Mouse (Mus musculus) heart, embryonic 10.5 days (tissue): Measurements from ENCODE around the gene Crmp1. TPM values are rescaled to one million over a fixed set of nuclear protein-coding genes. Genes with fewer than 3 reads are reported as not detected.

Source experiments
- DNase-seq: peaks from one replicate; pipeline ENCODE4 v3.0.0-alpha.2; 2017; ENCODE audit warnings: low spot score
- H3K27ac ChIP-seq: fragments of 300-500 bp; sonication (generic); 2 replicates; pipeline ENCODE4 v1.5.1; 2016; ENCODE audit warnings: mild to moderate bottlenecking
- H3K27me3 ChIP-seq: fragments of 300-500 bp; sonication (generic); 2 replicates; pipeline ENCODE4 v1.6.1; 2016; ENCODE audit warnings: mild to moderate bottlenecking; ENCODE audit not compliant: poor library complexity, insufficient read depth, severe bottlenecking
- H3K36me3 ChIP-seq: fragments of 300-500 bp; sonication (generic); 2 replicates; pipeline ENCODE4 v1.6.1; 2016; ENCODE audit warnings: mild to moderate bottlenecking, moderate library complexity
- H3K4me1 ChIP-seq: fragments of 300-500 bp; sonication (generic); 2 replicates; pipeline ENCODE4 v1.6.1; 2016; ENCODE audit warnings: mild to moderate bottlenecking
- H3K4me3 ChIP-seq: fragments of 300-500 bp; sonication (generic); 2 replicates; pipeline ENCODE4 v1.5.1; 2016; ENCODE audit warnings: mild to moderate bottlenecking, moderate library complexity
- H3K9me3 ChIP-seq: fragments of 300-500 bp; sonication (generic); 2 replicates; pipeline ENCODE4 v1.6.1; 2016; ENCODE audit warnings: mild to moderate bottlenecking, moderate library complexity
- WGBS: fragments of 180-500 bp; shearing (Covaris S2); methylation state at CpG from one replicate; pipeline ENCODE4 v1.1.7; 2016; 5-methylcytosine and 5-hydroxymethylcytosine counted together
- polyA plus RNA-seq: library from polyadenylated mRNA; unstranded; fragments of >200 nt; fragmentation: Nextera tagmentation; extraction: Ambion mirVana; gene quantifications from 2 replicates; pipeline ENCODE4 v1.2.1, GENCODE M21; 2016

Gene Crmp1
- polyA plus RNA-seq, 1 experiment from 2014 or later, result 25.2 TPM

DNA sequence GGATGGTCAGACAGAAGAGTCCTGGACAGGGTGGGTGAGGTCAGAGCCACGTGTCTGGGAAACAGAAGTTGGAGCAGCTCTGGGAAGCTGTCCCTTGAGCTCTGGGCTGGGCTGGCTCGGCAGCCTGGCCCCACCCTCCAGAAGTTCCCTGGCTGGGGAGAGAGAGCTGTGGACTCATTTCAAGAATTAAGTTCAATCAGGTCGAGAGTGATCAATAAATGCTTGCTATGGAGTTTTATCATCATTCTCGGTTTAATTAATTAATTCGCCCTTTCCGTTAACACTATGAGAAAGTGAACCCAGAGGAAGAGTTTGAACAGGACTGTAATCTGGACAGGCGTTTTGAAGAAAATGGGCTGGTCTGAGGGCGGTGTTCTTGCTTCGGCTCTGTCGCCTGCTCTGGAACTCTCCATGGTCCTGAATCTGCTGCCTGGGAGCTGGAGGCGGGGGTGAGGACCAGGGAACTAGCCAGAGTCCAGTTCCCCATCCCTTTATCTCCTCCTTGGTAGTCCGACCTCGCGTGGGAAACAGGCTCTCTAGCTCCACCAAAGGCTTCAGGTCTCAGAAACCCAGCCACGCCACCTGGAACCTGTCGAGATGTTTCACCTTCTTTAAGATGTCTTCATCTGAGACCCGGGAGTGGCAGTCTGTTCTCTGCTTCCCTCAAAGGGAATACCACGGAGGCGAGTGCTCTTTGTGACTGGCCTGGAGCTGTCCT, 1.6 kb downstream of the Crmp1 start:
- Histone ChIP-seq H3K4me3 (no peak overlapping the region), H3K9me3 (no peaks in the 10 kb centered on the region), H3K27me3 (peaks cover 91% of the 10 kb centered on the region), H3K27ac (no peak overlapping the region), H3K4me1 (peaks cover 39% of the 10 kb centered on the region), H3K36me3 (no peaks in the 10 kb centered on the region)
- peak; percentile 83 for DNase-seq
- WGBS, result 2% methylated on average over 19 of the region's 19 CpGs

DNA sequence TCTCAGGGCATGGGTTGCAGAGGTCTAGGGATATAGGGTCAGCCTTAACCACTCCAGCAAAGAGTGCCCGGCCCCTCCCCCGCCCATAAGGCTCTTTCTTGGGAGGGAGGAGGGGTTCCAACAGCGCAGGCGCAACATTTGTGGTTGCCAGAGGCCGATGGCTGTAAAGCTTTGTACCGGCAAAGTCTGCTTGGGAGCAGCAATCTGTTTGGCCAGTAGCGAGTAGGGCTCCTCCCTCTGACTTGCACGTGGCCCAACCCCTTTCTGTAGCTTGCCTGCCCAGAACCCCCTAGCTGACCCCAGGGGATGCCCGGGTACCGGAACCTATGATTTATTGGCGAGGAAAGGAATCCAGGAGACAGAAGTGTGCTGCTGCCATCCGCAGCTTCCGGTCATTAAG, 2.4 kb downstream of the Crmp1 start:
- WGBS, result 5% methylated on average over 13 of the region's 13 CpGs
- H3K4me3 ChIP-seq, result no peak overlapping the region
- no peaks in the 10 kb centered on the region for H3K9me3 ChIP-seq
- peaks cover 39% of the 10 kb centered on the region for H3K4me1 ChIP-seq
- DNase-seq, result no peak
- H3K27me3 ChIP-seq, result peaks cover 95% of the 10 kb centered on the region
- H3K27ac ChIP-seq, result no peak overlapping the region
- no peaks in the 10 kb centered on the region for H3K36me3 ChIP-seq

DNA sequence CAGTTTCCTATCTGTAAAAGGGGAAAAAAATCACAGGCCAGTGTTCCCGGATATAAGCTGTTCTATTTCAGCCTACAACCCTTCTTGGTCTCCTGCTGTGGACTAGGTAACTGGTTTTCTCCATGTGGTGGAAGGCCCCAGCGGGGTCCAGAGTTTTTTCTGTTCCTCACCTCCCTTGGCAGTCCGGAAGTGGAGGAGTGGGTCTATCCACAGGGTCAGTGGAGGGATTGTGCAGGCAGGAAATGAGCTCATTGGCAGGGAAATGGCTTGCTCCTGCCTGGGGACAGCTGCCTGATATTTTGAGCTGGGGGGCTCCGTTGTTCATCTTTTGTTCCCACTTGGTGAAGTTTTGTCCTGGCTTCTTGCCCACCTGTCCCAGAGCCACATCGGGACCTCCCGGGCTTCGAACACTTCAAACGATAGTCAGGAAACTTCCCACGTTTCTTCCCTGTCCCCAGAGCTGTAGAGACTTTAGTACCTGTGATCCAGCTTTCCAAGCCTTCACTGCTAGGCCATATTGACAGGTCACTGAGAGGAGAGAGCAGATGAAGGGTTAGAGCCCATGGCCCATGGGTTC, 3.0 kb downstream of the Crmp1 start:
- peaks cover 39% of the 10 kb centered on the region for H3K4me1 ChIP-seq
- no peaks in the 10 kb centered on the region for H3K36me3 ChIP-seq
- H3K27ac ChIP-seq, result no peak overlapping the region
- peaks cover 89% of the 10 kb centered on the region for H3K27me3 ChIP-seq
- 23% methylated on average over 9 of the region's 9 CpGs for WGBS
- peak overlapping the region; percentile 71 for H3K4me3 ChIP-seq
- no peak for DNase-seq
- no peaks in the 10 kb centered on the region for H3K9me3 ChIP-seq

DNA sequence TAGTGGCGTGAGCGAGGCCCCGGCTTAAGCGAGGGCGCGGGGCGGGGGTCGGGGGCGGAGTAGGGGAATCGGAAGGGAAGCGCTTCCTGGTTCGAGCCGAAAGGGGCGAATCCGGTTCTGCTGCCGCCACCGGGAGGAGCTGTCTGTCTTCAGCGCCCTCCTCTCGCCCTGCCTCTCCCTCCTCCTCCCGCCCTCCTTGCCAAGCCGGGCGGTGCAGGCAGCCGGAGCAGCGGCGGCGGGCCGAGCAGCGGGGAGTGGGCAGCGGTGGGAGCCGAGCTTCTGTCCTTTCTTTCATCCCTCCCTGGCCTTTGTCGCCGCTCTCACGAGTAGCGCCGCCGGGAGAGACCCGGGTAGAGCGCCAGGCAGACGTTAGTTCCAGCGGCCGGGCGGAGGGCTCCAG, 3.9 kb downstream of the Crmp1 start:
- H3K27me3 ChIP-seq, result peaks cover 80% of the 10 kb centered on the region
- WGBS, result under 1% methylated on average over 38 of the region's 42 CpGs
- H3K9me3 ChIP-seq, result no peaks in the 10 kb centered on the region
- DNase-seq, result peak; percentile 84
- no peaks in the 10 kb centered on the region for H3K36me3 ChIP-seq
- peaks cover 39% of the 10 kb centered on the region for H3K4me1 ChIP-seq
- peak overlapping the region; percentile 71 for H3K4me3 ChIP-seq
- peak overlapping the region; percentile 77 for H3K27ac ChIP-seq

DNA sequence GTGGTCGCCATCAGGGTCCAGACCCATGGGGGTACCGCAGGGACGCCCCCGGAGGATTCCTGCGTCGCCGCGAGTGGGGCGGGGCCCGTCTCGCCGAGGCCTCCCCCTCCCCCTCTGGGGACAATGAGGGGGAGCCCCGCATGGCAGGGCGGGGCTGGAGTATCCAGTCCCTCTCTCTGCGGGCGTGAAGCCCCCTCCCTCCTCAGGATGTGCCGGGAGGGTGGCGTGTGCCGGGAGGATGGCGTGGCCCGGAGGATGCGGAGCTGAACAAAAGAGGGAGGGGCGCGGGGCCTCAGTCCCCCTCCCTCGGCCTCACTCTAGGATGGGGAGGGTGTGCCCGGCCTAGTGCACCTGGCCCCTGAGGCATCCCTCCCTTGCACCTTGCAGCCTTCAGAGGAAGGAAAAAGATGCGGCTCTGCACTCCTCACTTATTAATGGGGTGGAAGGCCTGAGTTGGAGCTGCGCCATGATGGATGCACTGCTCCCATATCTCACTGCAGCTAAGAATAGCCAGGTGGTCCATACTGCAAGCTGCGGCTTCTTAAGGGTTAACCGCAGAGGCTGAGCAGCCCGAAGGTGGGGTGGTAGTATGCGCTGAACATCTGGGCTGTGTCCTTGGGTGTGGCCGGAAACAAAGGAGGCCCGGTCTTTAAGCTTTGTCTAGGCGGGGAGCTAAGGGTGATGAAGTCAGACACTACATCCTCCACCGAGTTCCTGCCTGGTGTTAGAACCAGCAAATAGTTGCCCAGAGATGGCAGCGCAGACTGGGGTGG, 4.6 kb downstream of the Crmp1 start:
- Histone ChIP-seq H3K27ac (peak overlapping the region; percentile 77), H3K4me3 (peak overlapping the region; percentile 71), H3K4me1 (peaks cover 39% of the 10 kb centered on the region), H3K36me3 (no peaks in the 10 kb centered on the region), H3K9me3 (no peaks in the 10 kb centered on the region), H3K27me3 (peaks cover 73% of the 10 kb centered on the region)
- DNase-seq, result no peak
- 2% methylated on average over 29 of the region's 37 CpGs for WGBS

DNA sequence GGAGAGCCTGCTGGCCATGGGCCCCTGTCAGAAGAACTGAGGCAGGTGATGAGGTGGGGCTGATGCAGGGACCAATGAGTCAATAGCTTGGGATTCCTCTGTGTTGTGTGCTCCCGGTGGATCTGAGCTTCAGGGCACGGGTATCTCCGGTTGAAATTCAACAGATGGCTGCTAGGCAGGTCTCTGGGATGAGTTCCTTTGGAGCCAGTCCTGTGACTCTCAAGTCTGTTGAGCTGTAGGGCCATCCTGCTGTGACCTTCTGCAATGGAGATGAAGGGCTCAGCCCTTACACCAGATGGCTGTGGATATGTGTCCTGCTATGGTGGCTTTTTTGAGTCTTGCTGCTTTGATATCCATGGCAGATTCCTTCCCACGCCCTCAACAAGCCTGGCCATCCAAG, 5.7 kb downstream of the Crmp1 start:
- Histone ChIP-seq H3K4me3 (no peak overlapping the region), H3K4me1 (peaks cover 28% of the 10 kb centered on the region), H3K9me3 (no peaks in the 10 kb centered on the region), H3K27me3 (peaks cover 62% of the 10 kb centered on the region), H3K27ac (no peak overlapping the region), H3K36me3 (no peaks in the 10 kb centered on the region)
- no peak for DNase-seq
- 40% methylated on average over 4 of the region's 4 CpGs for WGBS

DNA sequence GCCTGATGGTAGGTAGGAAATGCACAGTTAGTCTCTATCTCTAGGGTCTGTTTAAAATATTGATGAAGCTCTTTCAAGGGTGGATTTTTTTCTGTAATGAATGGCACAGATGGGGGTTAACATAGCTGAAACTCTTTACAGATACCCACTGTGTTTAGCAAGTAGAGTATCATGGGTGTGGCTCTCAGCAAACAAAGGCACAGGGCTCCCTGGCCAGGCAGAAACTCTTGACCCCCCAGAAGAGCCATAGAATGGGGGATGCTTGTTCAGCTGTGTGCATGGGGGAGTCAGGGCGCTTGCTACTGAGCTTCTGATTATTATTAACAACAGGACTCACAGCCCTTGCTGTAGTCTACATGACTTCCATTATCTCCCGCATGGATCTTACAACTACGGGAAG, 7.1 kb downstream of the Crmp1 start:
- DNase-seq, result no peak
- H3K27ac ChIP-seq, result no peak overlapping the region
- H3K27me3 ChIP-seq, result peaks cover 48% of the 10 kb centered on the region
- no peak overlapping the region for H3K4me3 ChIP-seq
- H3K9me3 ChIP-seq, result no peaks in the 10 kb centered on the region
- peaks cover 28% of the 10 kb centered on the region for H3K4me1 ChIP-seq
- H3K36me3 ChIP-seq, result no peaks in the 10 kb centered on the region
- 71% methylated on average over 3 of the region's 3 CpGs for WGBS

DNA sequence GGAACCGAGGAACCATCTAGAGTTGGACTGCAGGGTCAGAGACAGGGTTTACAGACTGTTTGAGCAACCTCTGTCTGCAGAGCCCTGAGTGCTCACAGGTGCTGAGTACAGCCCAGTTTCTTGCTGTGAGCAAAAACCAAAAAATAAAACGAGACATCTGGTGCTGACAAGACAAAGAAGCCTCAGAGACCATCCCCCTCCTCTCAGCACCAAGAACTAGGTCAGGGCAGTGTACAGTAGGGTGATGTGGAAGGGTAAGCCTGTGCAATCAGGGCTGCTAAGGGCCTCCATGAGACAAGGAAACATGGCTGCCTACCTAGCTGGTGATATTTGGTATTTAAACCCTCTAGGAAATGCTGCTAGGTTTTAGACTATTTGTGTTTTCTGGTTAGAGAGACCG, 9.9 kb downstream of the Crmp1 start:
- no peaks in the 10 kb centered on the region for H3K9me3 ChIP-seq
- H3K4me1 ChIP-seq, result peaks cover 3% of the 10 kb centered on the region; the same call in 1 of the 2 replicates
- H3K36me3 ChIP-seq, result no peaks in the 10 kb centered on the region
- H3K4me3 ChIP-seq, result no peak overlapping the region
- 72% methylated on average over 3 of the region's 3 CpGs for WGBS
- no peak for DNase-seq
- H3K27ac ChIP-seq, result no peak overlapping the region
- peaks cover 21% of the 10 kb centered on the region for H3K27me3 ChIP-seq

DNA sequence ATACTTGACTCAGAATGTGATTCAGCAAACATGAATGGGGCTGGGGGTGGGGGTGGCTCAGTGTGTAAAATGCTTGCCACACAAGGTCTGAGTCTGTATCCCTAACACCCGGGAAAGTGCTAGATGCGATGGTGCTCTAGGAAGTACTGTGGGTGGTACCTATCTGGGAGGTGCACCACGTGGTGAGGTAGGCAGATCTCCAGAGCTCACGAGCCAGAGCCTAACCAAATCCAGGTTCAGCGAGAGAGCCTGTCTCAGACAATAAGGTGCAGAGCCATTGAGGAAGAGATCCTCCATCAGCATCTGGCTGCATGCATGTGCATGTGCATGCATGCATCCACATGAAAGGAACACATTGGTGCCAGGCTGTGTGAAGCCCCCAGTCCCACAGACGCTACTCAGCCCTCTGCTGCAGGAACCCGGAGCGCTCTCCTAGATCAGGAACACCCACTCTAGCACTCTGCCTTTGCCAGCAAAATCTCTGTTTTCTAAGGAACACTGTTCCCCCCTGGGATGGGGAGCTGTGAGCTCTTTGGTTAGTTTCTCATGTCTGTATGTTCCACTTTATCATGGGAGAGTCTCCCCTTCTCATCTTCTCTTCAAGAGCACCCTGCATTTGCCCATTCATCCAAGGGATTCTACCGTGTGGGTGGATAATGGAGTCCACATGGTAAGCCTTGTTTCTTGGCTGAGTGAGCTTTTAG, 10.5 kb downstream of the Crmp1 start:
- Histone ChIP-seq H3K27me3 (peaks cover 14% of the 10 kb centered on the region), H3K27ac (no peak overlapping the region), H3K36me3 (no peaks in the 10 kb centered on the region), H3K4me3 (no peak overlapping the region), H3K4me1 (no peaks in the 10 kb centered on the region), H3K9me3 (no peaks in the 10 kb centered on the region)
- DNase-seq, result no peak
- 77% methylated on average over 9 of the region's 9 CpGs for WGBS

DNA sequence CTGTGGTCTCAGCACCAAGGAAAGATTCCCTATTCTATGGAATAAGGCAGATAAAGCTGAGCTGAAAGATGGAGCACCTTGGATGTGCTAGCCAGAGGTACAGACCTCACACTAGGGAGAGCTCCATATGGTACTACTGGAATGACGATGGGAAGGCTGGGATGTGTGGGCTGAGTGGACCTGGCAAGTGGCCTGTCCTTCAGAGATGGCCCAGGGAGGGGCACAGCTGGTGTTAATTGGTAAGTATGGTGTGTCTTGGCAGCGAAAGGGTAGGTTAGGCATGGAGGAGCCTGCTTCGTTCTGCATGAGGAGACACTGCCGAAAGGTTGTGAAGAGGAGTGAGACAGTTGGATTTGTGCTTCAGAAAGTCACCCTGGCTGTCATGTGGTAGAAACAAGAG, 12.8 kb downstream of the Crmp1 start:
- DNase-seq, result no peak
- Histone ChIP-seq H3K27ac (no peak overlapping the region), H3K4me3 (no peak overlapping the region), H3K36me3 (no peaks in the 10 kb centered on the region), H3K9me3 (no peaks in the 10 kb centered on the region), H3K27me3 (no peaks in the 10 kb centered on the region), H3K4me1 (0 out of 2 replicates have a peak, but pooled peaks cover 3% of the 10 kb centered on the region)
- 74% methylated on average over 4 of the region's 4 CpGs for WGBS

DNA sequence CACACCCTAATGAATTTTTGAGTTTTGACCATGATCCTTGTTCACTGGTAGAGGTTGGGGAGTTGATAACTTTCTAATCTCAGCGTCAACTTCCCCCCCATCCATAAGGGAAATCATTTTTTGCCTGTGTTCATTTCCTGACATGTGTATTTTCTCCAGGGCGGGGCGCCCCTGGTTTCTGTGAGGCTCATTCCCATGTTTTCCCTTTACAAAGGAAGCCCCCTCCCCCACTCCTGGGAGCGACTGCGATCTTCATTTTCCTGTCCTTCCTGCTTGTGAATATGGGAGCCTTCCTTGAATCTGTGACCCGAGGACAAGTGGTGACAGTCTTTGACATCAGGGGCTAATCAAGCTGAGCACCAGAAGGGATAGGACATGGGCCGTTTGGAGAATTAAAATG, 15.1 kb downstream of the Crmp1 start:
- H3K4me3 ChIP-seq, result no peak overlapping the region
- no peaks in the 10 kb centered on the region for H3K9me3 ChIP-seq
- no peak overlapping the region for H3K27ac ChIP-seq
- no peaks in the 10 kb centered on the region for H3K36me3 ChIP-seq
- no peaks in the 10 kb centered on the region for H3K27me3 ChIP-seq
- DNase-seq, result no peak
- WGBS, result 59% methylated on average over 7 of the region's 7 CpGs
- H3K4me1 ChIP-seq, result 0 out of 2 replicates have a peak, but pooled peaks cover 3% of the 10 kb centered on the region

DNA sequence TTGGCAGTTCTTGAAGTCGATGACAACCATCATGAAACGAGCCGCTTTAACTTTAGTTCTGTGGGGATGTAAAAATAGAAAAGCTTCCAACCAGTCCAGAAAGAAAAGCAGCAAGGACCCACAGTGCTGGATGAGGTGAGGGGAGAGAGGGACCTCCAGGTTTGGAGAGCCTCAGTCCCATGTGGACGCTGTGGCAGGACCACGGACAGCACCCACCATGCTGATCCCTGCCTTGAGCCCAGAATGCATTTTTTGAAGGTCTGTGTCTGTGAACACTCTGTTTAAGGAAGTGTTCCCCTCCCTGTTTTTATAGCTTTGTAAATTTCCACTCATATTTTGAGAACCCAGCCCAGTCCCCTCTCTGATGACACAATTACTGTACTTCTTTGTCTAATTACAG, 15.5 kb downstream of the Crmp1 start:
- H3K4me1 ChIP-seq, result 0 out of 2 replicates have a peak, but pooled peaks cover 3% of the 10 kb centered on the region
- no peaks in the 10 kb centered on the region for H3K27me3 ChIP-seq
- H3K4me3 ChIP-seq, result no peak overlapping the region
- DNase-seq, result no peak
- no peaks in the 10 kb centered on the region for H3K36me3 ChIP-seq
- 38% methylated on average over 5 of the region's 5 CpGs for whole genome bisulfite sequencing
- no peaks in the 10 kb centered on the region for H3K9me3 ChIP-seq
- H3K27ac ChIP-seq, result no peak overlapping the region

DNA sequence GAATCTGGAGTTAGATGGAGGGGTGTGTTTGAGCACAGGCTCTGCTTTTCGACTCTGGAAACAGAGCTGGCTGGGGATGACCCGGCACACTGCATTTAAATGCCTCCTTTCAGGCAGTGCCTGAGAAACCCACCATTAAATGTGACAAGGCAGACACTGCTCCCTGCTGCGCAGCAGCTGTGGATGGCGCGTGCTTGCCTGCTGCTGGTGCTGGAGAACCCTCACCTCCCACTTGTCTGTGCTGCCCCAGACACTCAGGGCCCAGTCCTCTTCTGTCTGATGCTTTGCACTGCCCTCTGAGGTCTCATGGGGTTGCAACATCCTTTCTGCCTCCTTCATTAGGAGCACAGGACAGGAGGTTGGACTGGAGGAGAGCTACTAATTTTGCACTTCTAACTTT, 20.0 kb downstream of the Crmp1 start:
- Histone ChIP-seq H3K9me3 (no peaks in the 10 kb centered on the region), H3K4me3 (no peak overlapping the region), H3K27ac (no peak overlapping the region), H3K4me1 (0 out of 2 replicates have a peak, but pooled peaks cover 3% of the 10 kb centered on the region), H3K27me3 (no peaks in the 10 kb centered on the region), H3K36me3 (no peaks in the 10 kb centered on the region)
- no peak for DNase-seq
- 72% methylated on average over 5 of the region's 5 CpGs for WGBS
